Mouse (Mus musculus) kidney, postnatal 0 days (tissue): Measurements from ENCODE around the gene Marc1. TPM values are rescaled to one million over a fixed set of nuclear protein-coding genes. Genes with fewer than 3 reads are reported as not detected.

Source experiments
- ATAC-seq: fragments of 200-750 bp; cut with Nextera tagmentation; replicated peaks from 2 replicates; pipeline ENCODE4 v1.8.0; 2017; ENCODE audit warnings: low read depth, moderate number of reproducible peaks, moderate TSS enrichment, moderate library complexity; ENCODE audit not compliant: low FRiP score
- DNase-seq: peaks from one replicate; pipeline ENCODE4 v3.0.0-alpha.2; 2016; ENCODE audit warnings: low spot score
- H3K27ac ChIP-seq: fragments of 300-500 bp; sonication (generic); 2 replicates; pipeline ENCODE4 v1.5.1; 2014; ENCODE audit warnings: mild to moderate bottlenecking
- H3K27me3 ChIP-seq: fragments of 300-500 bp; sonication (generic); 2 replicates; pipeline ENCODE4 v1.6.1; 2014; ENCODE audit warnings: low read length, mixed read lengths; ENCODE audit not compliant: insufficient read depth
- H3K36me3 ChIP-seq: fragments of 300-500 bp; sonication (generic); 2 replicates; pipeline ENCODE4 v1.6.1; 2014; ENCODE audit warnings: low read length, mixed read lengths; ENCODE audit not compliant: insufficient read depth
- H3K4me1 ChIP-seq: fragments of 300-500 bp; sonication (generic); replicated peaks from 2 replicates; pipeline ENCODE4 v1.6.1; 2014; ENCODE audit warnings: antibody characterized with exemption, low read length, mixed read lengths; ENCODE audit not compliant: insufficient read depth
- H3K4me2 ChIP-seq: fragments of 300-500 bp; sonication (generic); 2 replicates; pipeline ENCODE4 v1.6.1; 2014; ENCODE audit warnings: mild to moderate bottlenecking, low read length, moderate library complexity, mixed read lengths
- H3K4me3 ChIP-seq: fragments of 300-500 bp; sonication (generic); replicated peaks from 2 replicates; pipeline ENCODE4 v1.5.1; 2014; ENCODE audit warnings: low read depth, low read length
- H3K9ac ChIP-seq: fragments of 300-500 bp; sonication (generic); 2 replicates; pipeline ENCODE4 v1.6.1; 2014; ENCODE audit warnings: low read depth, low read length
- H3K9me3 ChIP-seq: fragments of 300-500 bp; sonication (generic); replicated peaks from 2 replicates; pipeline ENCODE4 v1.6.1; 2016; ENCODE audit warnings: low read length, inconsistent platforms, mixed read lengths
- CTCF ChIP-seq: IDR thresholded peaks from 2 replicates; pipeline ENCODE4 v1.5.1; 2016; ENCODE audit warnings: antibody characterized with exemption, low read depth, mild to moderate bottlenecking, moderate library complexity
- WGBS: fragments of 180-500 bp; shearing (Covaris S2); extraction: QIAGEN DNeasy Blood & Tissue Kit; methylation state at CpG from one replicate; pipeline ENCODE4 v1.1.7; 2014; 5-methylcytosine and 5-hydroxymethylcytosine counted together
- polyA plus RNA-seq: library from polyadenylated mRNA; unstranded; fragments of >200 nt; fragmentation: Nextera tagmentation; extraction: Ambion mirVana; gene quantifications from 2 replicates; pipeline ENCODE4 v1.2.1, GENCODE M21; 2015

Gene Marc1
- polyA plus RNA-seq, 1 experiment from 2014 or later = 0.29 TPM

- no peak overlapping the region for H3K27ac ChIP-seq
- H3K4me3 ChIP-seq = no peak overlapping the region
- DNase-seq (no peak), ATAC-seq (no peak)
- no peaks in the 10 kb centered on the region for H3K9me3 ChIP-seq
- H3K36me3 ChIP-seq = no peaks in the 10 kb centered on the region
- H3K27me3 ChIP-seq = peaks cover 14% of the 10 kb centered on the region; the same call in 1 of the 2 replicates
- no peaks in the 10 kb centered on the region for H3K4me1 ChIP-seq
- H3K4me2 ChIP-seq = no peak overlapping the region
- 27% methylated on average over 22 of the region's 22 CpGs for WGBS
- H3K9ac ChIP-seq = no peak overlapping the region
- peak; percentile 26; the same call in 1 of the 2 replicates for TF ChIP-seq CTCF
Observed at GRCm38 (mm10) chr1:184777061-184777795, 33.9 kb downstream of the Marc1 start.

- Histone ChIP-seq H3K36me3 (no peaks in the 10 kb centered on the region), H3K9me3 (no peaks in the 10 kb centered on the region), H3K9ac (no peak overlapping the region), H3K27ac (no peak overlapping the region), H3K27me3 (peaks cover 14% of the 10 kb centered on the region; the same call in 1 of the 2 replicates), H3K4me3 (no peak overlapping the region), H3K4me2 (no peak overlapping the region), H3K4me1 (0 out of 2 replicates have a peak, but pooled peaks cover 4% of the 10 kb centered on the region)
- 39% methylated on average over 9 of the region's 9 CpGs for WGBS
- ATAC-seq (no peak), DNase-seq (no peak)
- no peak for TF ChIP-seq CTCF
Observed at GRCm38 (mm10) chr1:184775289-184775688, 35.8 kb downstream of the Marc1 start.

DNA sequence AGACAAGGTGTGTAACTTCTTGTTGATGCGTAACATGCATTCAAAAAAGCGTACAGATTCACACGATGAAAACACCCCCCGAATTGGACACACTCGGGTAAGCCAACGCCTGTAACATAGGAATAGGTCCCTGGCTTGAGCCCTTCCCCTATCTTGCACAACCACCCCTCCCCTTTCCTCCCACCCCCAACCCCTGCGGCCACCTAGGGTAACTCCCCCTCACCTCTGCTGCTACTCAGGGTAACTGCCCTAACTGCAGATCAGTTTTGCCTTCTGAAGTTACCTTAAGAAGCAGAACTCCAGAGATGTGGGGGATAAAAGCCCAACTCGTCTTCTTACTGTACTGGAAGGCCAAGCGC is 39.2 kb downstream of the Marc1 start:
- no peak overlapping the region for H3K4me3 ChIP-seq
- peaks cover 12% of the 10 kb centered on the region; the same call in 1 of the 2 replicates for H3K27me3 ChIP-seq
- H3K9ac ChIP-seq = no peak overlapping the region
- TF ChIP-seq CTCF = no peak
- H3K36me3 ChIP-seq = no peaks in the 10 kb centered on the region
- 0 out of 2 replicates have a peak, but pooled peaks cover 4% of the 10 kb centered on the region for H3K4me1 ChIP-seq
- 8% methylated on average over 9 of the region's 9 CpGs for whole genome bisulfite sequencing
- H3K9me3 ChIP-seq = no peaks in the 10 kb centered on the region
- H3K27ac ChIP-seq = no peak overlapping the region
- DNase-seq = no peak
- ATAC-seq = peak; percentile 35; the same call in 1 of the 2 replicates
- H3K4me2 ChIP-seq = peak overlapping the region; percentile 12

DNA sequence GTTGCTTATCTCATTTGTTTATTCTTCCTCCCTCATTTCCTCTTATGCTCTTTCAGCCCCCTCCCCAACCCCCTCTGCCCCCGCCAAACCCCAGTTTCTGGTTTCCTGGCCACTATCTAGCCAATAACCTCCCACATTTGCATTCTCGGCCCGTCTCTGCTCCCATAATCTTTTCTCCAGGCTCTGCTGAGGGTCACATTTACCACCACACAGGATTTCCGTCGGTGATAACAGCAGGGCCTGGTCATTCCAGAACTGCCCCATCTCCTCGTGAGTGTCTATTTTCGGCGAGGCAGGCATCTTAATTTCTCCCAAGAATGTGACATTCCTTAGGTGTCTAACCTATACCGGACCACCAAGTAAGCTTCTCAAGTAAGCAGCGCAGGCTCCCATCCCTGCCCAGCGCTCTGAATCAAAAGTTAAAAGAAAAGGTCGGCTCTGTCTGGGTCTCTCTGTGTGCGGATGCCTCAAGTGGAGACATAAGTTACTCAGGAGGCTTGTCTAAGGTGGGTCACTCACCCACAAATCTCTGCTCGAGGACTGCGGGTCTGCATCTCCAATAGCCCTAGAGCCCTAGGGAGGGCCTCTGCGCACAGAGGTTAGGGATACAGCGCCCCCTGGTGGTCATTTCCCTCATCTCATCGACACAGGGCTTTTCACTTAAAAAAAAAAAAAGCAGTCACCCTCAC is 39.8 kb downstream of the Marc1 start:
- Histone ChIP-seq H3K9ac (no peak overlapping the region), H3K9me3 (no peaks in the 10 kb centered on the region), H3K27me3 (peaks cover 7% of the 10 kb centered on the region; the same call in 1 of the 2 replicates), H3K27ac (0 out of 2 replicates have a peak overlapping the region, but pooled peaks have one; percentile 11), H3K4me2 (peak overlapping the region; percentile 8; the same call in 1 of the 2 replicates), H3K4me1 (0 out of 2 replicates have a peak, but pooled peaks cover 4% of the 10 kb centered on the region), H3K4me3 (no peak overlapping the region), H3K36me3 (no peaks in the 10 kb centered on the region)
- DNase-seq = peak; percentile 88
- ATAC-seq = peak; percentile 67
- WGBS = 12% methylated on average over 18 of the region's 18 CpGs
- TF ChIP-seq CTCF = peak; percentile 90

- Histone ChIP-seq H3K4me1 (no peaks in the 10 kb centered on the region), H3K27me3 (no peaks in the 10 kb centered on the region), H3K27ac (no peak overlapping the region), H3K36me3 (no peaks in the 10 kb centered on the region), H3K9ac (no peak overlapping the region), H3K9me3 (no peaks in the 10 kb centered on the region), H3K4me3 (no peak overlapping the region), H3K4me2 (no peak overlapping the region)
- no peak for ATAC-seq
- 40% methylated on average over 3 of the region's 3 CpGs for WGBS
- TF ChIP-seq CTCF = no peak
- no peak for DNase-seq
Observed at GRCm38 (mm10) chr1:184763866-184764265, 47.2 kb downstream of the Marc1 start.

- H3K4me2 ChIP-seq = no peak overlapping the region
- no peak overlapping the region for H3K27ac ChIP-seq
- no peak for TF ChIP-seq CTCF
- no peaks in the 10 kb centered on the region for H3K36me3 ChIP-seq
- ATAC-seq (no peak), DNase-seq (no peak)
- H3K4me3 ChIP-seq = no peak overlapping the region
- H3K9me3 ChIP-seq = no peaks in the 10 kb centered on the region
- no peak overlapping the region for H3K9ac ChIP-seq
- WGBS = 40% methylated on average over 5 of the region's 5 CpGs
- no peaks in the 10 kb centered on the region for H3K27me3 ChIP-seq
- H3K4me1 ChIP-seq = no peaks in the 10 kb centered on the region
Observed at GRCm38 (mm10) chr1:184762941-184763340, 48.2 kb downstream of the Marc1 start.
